Mouse (Mus musculus): ENCODE data around the gene Ttc21b. TPM values are rescaled to one million over a fixed set of nuclear protein-coding genes. Genes with fewer than 3 reads are reported as not detected.

The Ttc21b gene
- polyA plus RNA-seq (2015; fragmentation: Nextera tagmentation; extraction: Ambion mirVana) = 10.1 and 12.5 TPM in 2 replicates

DNA sequence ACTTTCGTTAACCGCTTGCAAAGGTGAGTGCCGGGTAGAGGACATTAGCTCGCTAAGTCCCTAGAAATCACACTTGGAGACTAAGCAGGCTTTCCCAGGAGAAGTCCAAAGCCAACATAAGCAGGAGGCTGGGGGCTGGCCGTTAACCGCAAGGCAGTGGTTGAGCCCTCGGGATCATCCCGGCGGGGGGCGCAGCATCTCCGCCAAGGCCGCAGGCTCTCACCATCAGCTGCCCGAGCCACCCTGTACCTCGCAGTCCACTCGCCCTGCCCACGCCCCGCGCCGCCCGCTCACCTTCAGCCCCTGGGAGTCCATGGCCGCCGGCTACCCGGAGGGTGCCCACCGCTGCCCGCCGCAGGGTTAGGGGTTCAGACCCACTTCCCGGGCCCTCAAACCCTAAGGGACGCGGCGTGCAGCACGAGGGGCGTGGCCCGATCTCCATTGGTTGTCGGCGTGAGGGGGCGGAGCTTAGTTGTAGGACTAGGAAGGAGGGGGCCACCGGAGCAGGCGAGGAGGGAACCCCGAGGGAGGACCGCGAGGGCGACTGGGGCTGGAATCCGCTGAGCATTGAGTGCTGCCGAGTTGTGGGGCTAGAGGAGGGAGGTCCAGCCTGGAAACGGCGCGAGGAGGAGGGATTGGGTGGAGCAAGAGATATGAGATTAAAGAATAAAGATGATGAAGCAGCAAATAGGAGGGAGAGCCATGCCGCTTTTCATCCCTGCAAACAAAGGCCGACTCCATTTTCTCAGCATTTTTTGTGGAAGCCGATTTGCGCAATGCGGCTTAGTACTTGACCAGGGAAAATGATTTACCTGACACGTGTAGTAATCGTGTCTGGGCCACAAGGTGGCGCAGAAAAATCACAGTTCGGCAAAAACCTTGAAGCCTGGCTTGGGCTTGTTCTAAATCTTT is at the start of gene Ttc21b:
Ttc21b (minus strand) TSS at position 398 of the 912 bp plus-strand sequence.
- Histone ChIP-seq H3K27me3 (no peaks in the 10 kb centered on the region), H3K4me1 (peaks cover 9% of the 10 kb centered on the region), H3K27ac (peak within 1 kb of the TSS; percentile 80), H3K9ac (peak within 1 kb of the TSS; percentile 68), H3K4me2 (peak within 1 kb of the TSS; percentile 69), H3K36me3 (peaks cover 5% of the 10 kb centered on the region; the same call in 1 of the 2 replicates), H3K9me3 (no peaks in the 10 kb centered on the region), H3K4me3 (peak within 1 kb of the TSS; percentile 92)
- ATAC-seq (ENCODE audit: insufficient number of reproducible peaks, low FRiP score, low TSS enrichment, low read depth) = peak; percentile 95
- under 1% methylated on average over 56 of the region's 56 CpGs for WGBS

DNA sequence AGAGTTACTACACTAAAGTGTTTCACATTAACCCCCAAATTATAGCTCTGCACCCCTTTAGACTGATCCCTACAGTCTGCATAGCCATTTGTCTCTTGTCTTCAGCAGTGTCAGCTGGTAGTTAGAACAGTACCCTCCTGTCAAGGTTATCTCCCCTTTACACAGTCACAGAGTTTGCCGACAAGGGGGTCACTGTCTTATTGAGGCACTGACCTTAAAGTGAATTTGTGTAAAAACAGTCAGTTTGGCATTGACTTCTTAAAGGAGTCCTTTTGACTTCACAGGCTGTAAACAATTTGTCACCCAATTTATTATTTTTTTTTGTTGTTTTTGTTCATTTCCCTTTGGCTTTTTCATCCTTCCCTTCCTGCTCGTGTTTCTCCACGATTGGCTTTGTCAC is 16.1 kb upstream of the Ttc21b start:
- Histone ChIP-seq H3K4me3 (no peak overlapping the region), H3K9ac (no peak overlapping the region), H3K9me3 (no peaks in the 10 kb centered on the region), H3K27me3 (no peaks in the 10 kb centered on the region), H3K4me2 (no peak overlapping the region), H3K4me1 (no peaks in the 10 kb centered on the region), H3K27ac (no peak overlapping the region), H3K36me3 (no peaks in the 10 kb centered on the region)
- WGBS = 80% methylated on average over 3 of the region's 3 CpGs
- ATAC-seq (ENCODE audit: insufficient number of reproducible peaks, low FRiP score, low TSS enrichment, low read depth) = no peak

DNA sequence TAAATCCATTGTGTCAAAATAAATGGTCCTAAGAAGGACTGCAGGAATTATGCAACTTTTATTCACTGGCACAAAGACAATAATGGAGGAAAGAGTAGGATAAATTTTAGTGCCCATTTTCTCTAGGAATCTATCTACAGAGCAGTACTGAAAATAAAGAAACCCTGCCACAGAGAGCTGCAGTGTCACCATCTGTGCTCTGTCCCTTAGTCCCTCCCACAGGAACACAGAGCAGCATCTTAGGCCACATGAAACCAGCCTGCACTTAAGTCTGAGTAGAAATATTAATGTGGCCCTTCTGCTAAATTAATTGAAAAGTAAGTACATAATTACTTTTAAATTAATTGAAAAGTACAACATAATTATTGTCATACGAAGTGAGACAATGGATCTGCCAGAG is 12.4 kb downstream of the Ttc21b start:
- peaks cover 23% of the 10 kb centered on the region for H3K36me3 ChIP-seq
- no peak overlapping the region for H3K4me2 ChIP-seq
- H3K27ac ChIP-seq = no peak overlapping the region
- no peaks in the 10 kb centered on the region for H3K4me1 ChIP-seq
- 75% methylated on average over 1 of the region's 1 CpGs for WGBS
- H3K9ac ChIP-seq = no peak overlapping the region
- H3K27me3 ChIP-seq = no peaks in the 10 kb centered on the region
- no peaks in the 10 kb centered on the region for H3K9me3 ChIP-seq
- H3K4me3 ChIP-seq = no peak overlapping the region
- no peak for ATAC-seq (ENCODE audit: insufficient number of reproducible peaks, low FRiP score, low TSS enrichment, low read depth)

DNA sequence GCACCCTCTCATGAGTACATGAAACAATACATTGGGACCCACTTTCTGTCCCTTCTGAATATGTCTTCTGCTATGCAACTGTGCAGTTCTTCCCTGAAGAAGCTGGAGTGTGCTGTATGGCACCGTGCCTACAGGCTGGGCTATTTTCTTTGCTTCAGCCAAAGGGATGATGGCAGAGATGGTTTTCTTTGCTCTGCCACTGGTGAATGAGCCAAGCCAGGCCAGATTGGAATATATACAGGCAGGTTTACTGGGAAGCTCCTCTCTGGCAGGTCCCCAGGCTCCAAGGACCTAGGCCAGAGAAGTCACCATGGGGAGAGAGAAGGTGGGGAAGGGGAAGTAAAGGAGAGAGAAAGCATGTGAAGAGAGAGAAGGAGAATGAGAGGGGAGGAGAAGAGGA is 16.1 kb downstream of the Ttc21b start:
- WGBS = 84% methylated on average over 1 of the region's 1 CpGs
- no peak overlapping the region for H3K4me2 ChIP-seq
- ATAC-seq (ENCODE audit: insufficient number of reproducible peaks, low FRiP score, low TSS enrichment, low read depth) = no peak
- H3K36me3 ChIP-seq = peaks cover 21% of the 10 kb centered on the region
- H3K4me3 ChIP-seq = no peak overlapping the region
- H3K9me3 ChIP-seq = no peaks in the 10 kb centered on the region
- no peak overlapping the region for H3K27ac ChIP-seq
- H3K27me3 ChIP-seq = no peaks in the 10 kb centered on the region
- no peak overlapping the region for H3K9ac ChIP-seq
- H3K4me1 ChIP-seq = no peaks in the 10 kb centered on the region

DNA sequence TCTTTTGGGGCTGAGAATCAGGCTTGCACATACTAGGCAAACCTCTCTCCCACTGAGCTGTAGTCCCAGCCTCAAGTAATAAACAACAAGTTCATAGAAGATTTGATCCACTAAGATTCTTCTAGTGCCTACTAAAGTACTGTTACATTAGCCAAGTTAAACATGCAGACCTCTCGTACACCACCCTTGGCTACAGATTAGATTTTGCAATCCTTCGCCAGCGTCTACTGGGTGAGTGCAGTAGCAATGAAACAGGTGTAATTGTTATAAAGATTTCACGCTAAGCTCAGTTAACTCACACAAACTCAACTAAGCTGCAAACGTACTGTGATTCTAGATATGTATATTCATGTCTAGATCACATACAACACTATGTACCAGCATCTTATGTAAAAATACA is 17.5 kb downstream of the Ttc21b start:
- Histone ChIP-seq H3K36me3 (peaks cover 21% of the 10 kb centered on the region), H3K27me3 (no peaks in the 10 kb centered on the region), H3K4me2 (no peak overlapping the region), H3K4me3 (no peak overlapping the region), H3K9ac (no peak overlapping the region), H3K9me3 (no peaks in the 10 kb centered on the region), H3K27ac (no peak overlapping the region), H3K4me1 (no peaks in the 10 kb centered on the region)
- 85% methylated on average over 5 of the region's 5 CpGs for WGBS
- no peak for ATAC-seq (ENCODE audit: insufficient number of reproducible peaks, low FRiP score, low TSS enrichment, low read depth)

DNA sequence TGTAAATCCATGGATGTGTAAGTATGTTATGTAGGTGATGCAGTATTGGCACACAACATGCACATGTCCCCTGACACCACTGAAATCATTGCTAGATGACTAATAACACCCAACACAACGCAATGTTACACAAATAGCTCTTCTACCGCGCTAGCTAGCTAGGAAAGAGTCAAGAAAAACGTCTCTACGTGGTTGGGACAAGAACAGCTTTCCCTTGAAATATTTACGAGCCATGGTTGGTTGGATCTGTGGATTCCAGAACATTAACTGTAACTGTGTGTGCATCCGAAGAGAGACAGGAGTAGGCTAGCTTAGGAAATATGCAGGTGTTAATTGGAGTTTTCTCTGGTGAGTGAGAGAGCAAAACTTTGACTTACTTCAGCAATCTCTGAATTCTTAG is 35.5 kb downstream of the Ttc21b start:
- Histone ChIP-seq H3K4me3 (no peak overlapping the region), H3K4me1 (no peaks in the 10 kb centered on the region), H3K27ac (no peak overlapping the region), H3K9me3 (no peaks in the 10 kb centered on the region), H3K36me3 (peaks cover 23% of the 10 kb centered on the region), H3K27me3 (no peaks in the 10 kb centered on the region), H3K9ac (no peak overlapping the region), H3K4me2 (no peak overlapping the region)
- no peak for ATAC-seq (ENCODE audit: insufficient number of reproducible peaks, low FRiP score, low TSS enrichment, low read depth)
- 74% methylated on average over 7 of the region's 7 CpGs for WGBS

DNA sequence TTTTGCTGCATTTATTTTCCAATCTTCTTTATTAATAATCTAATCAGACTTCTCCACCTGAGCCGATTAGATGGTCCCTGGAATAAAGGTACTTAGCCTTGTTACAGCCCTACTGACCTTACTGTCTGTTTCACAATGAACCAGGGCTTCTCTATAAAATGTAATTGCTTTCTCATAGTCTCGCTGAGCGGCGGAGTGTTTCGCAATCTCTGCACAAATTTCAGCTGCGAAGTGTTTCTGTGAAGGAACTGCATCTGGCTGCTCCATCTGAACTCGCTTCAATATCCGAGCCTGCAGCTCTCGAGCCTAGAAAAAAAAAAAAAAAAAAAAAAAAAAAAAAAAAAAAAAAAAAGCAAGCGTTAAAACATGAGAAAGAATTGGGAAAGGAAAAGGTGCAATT is 46.5 kb downstream of the Ttc21b start:
- H3K9ac ChIP-seq = no peak overlapping the region
- WGBS = 67% methylated on average over 10 of the region's 10 CpGs
- no peaks in the 10 kb centered on the region for H3K4me1 ChIP-seq
- no peak overlapping the region for H3K4me3 ChIP-seq
- peaks cover 30% of the 10 kb centered on the region for H3K36me3 ChIP-seq
- no peak overlapping the region for H3K27ac ChIP-seq
- ATAC-seq (ENCODE audit: insufficient number of reproducible peaks, low FRiP score, low TSS enrichment, low read depth) = no peak
- no peak overlapping the region for H3K4me2 ChIP-seq
- no peaks in the 10 kb centered on the region for H3K9me3 ChIP-seq
- no peaks in the 10 kb centered on the region for H3K27me3 ChIP-seq

DNA sequence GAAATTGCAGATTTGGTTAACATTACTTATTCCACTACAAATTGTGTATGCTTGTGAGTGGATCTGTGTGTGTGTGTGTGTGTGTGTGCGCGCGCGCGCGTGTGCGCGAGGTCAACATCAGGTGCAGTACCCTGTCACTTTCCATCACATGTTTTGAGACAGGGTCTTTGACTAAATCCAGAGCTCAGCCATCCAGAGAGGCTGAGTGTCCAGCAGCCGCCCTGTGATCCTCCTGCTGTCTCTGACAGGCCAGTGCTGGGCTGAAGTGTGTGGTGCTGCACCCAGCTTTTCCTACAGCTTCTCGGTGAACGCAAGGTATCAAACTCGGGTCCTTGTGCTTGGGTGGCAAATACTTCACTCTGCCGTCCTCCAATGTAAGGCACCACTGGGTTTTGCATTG is 47.1 kb downstream of the Ttc21b start:
- Histone ChIP-seq H3K36me3 (peaks cover 33% of the 10 kb centered on the region), H3K9ac (no peak overlapping the region)

DNA sequence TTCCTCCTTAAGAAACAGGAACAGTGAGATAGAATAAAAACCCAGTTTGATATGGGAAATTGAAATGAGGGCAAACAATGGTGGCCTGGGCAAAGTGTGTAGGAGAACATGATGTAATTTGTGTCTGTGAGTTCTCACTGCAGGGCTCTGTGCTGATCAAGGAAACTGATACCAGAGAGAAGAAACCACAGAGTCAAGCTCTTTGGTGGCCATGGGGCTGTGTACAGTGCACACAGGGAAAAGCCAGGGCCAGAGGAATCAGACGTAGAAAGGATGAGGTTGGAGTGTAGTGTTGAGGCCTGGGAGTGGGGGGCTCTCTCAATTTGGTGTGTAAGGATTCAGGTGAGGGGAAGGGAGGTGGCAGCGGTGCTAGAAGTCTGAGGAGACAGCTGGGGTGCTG is 49.6 kb downstream of the Ttc21b start:
- H3K4me3 ChIP-seq = no peak overlapping the region
- H3K9me3 ChIP-seq = no peaks in the 10 kb centered on the region
- 87% methylated on average over 2 of the region's 2 CpGs for WGBS
- no peaks in the 10 kb centered on the region for H3K4me1 ChIP-seq
- ATAC-seq (ENCODE audit: insufficient number of reproducible peaks, low FRiP score, low TSS enrichment, low read depth) = no peak
- H3K4me2 ChIP-seq = no peak overlapping the region
- H3K36me3 ChIP-seq = peaks cover 36% of the 10 kb centered on the region
- H3K27ac ChIP-seq = no peak overlapping the region
- no peaks in the 10 kb centered on the region for H3K27me3 ChIP-seq
- H3K9ac ChIP-seq = no peak overlapping the region

More for the DNA sequence above, 47.1 kb downstream of the Ttc21b start:
- H3K27me3 ChIP-seq = no peaks in the 10 kb centered on the region
- H3K27ac ChIP-seq = no peak overlapping the region
- 95% methylated on average over 13 of the region's 13 CpGs for WGBS
- no peaks in the 10 kb centered on the region for H3K4me1 ChIP-seq
- ATAC-seq (ENCODE audit: insufficient number of reproducible peaks, low FRiP score, low TSS enrichment, low read depth) = no peak
- H3K9me3 ChIP-seq = no peaks in the 10 kb centered on the region
- H3K4me2 ChIP-seq = no peak overlapping the region
- H3K4me3 ChIP-seq = no peak overlapping the region

DNA sequence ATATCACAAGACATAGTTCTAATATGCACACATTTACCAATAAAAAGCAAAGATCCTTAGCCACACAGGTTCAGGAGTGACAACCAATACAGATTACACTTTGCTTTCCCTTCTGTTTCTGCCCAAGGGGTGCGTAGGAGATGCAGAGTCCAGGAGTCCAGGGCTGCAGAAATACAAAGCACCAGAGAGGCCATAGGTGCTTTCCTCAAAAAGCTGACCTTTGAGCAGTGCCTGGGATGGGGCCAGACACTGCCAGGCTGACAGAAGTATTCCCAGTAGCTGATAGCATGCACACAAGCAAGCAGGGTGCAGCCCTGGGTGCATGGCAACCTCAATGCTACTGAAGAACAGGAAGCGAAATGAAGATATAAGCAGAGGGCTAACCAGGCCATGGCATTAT is 52.2 kb downstream of the Ttc21b start:
- no peaks in the 10 kb centered on the region for H3K4me1 ChIP-seq
- H3K27me3 ChIP-seq = no peaks in the 10 kb centered on the region
- H3K4me2 ChIP-seq = no peak overlapping the region
- no peak for ATAC-seq (ENCODE audit: insufficient number of reproducible peaks, low FRiP score, low TSS enrichment, low read depth)
- WGBS = 84% methylated on average over 2 of the region's 2 CpGs
- H3K36me3 ChIP-seq = peaks cover 39% of the 10 kb centered on the region
- H3K9ac ChIP-seq = no peak overlapping the region
- no peaks in the 10 kb centered on the region for H3K9me3 ChIP-seq
- no peak overlapping the region for H3K4me3 ChIP-seq
- H3K27ac ChIP-seq = no peak overlapping the region

DNA sequence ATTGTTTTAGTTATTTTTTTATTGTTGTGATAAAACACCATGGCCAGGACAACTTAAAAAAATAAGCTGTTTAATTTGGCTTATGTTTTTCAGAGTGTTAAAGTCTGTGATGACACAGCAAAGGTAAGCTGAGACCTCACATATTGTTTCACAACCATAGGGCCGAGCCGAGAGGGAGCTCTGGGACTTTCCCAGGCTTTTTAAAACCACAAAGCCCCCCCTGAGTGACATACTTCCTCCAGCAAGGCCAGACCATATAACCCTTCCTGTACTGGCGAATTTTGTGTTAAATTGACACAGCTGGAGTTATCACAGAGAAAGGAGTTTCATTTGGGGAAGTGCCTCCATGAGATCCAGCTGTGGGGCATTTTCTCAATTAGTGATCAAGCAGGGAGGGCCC is 56.2 kb downstream of the Ttc21b start:
- no peaks in the 10 kb centered on the region for H3K9me3 ChIP-seq
- H3K36me3 ChIP-seq = peaks cover 28% of the 10 kb centered on the region; the same call in 1 of the 2 replicates
- no peak overlapping the region for H3K27ac ChIP-seq
- WGBS = 20% methylated on average over 3 of the region's 3 CpGs
- ATAC-seq (ENCODE audit: insufficient number of reproducible peaks, low FRiP score, low TSS enrichment, low read depth) = no peak
- no peaks in the 10 kb centered on the region for H3K27me3 ChIP-seq
- H3K4me1 ChIP-seq = no peaks in the 10 kb centered on the region
- no peak overlapping the region for H3K4me3 ChIP-seq
- H3K9ac ChIP-seq = no peak overlapping the region
- H3K4me2 ChIP-seq = no peak overlapping the region

DNA sequence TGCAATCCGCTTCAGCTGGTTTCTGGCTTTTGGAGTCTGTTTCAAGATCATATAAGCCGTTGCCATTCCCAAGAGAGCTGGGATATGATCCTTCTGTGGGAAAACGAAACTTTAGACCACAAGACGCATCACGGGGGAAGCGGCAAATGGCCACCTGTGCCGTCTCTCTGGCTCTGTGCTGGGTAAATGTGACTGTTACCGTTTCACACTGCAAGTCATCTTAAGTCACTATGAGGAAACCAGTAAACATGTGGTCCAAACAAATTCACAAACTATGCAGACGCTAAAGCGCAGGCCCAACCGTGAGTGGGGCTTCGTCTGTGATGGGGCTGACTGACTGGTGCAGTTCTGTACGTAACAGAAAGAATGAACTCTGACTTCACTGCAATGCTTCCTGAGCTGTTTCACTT is 64.7 kb downstream of the Ttc21b start:
- no peak overlapping the region for H3K4me3 ChIP-seq
- no peaks in the 10 kb centered on the region for H3K9me3 ChIP-seq
- no peaks in the 10 kb centered on the region for H3K27me3 ChIP-seq
- no peak for ATAC-seq (ENCODE audit: insufficient number of reproducible peaks, low FRiP score, low TSS enrichment, low read depth)
- 62% methylated on average over 13 of the region's 13 CpGs for WGBS
- 0 out of 2 replicates have a peak, but pooled peaks cover 11% of the 10 kb centered on the region for H3K36me3 ChIP-seq
- H3K27ac ChIP-seq = no peak overlapping the region
- no peaks in the 10 kb centered on the region for H3K4me1 ChIP-seq
- H3K4me2 ChIP-seq = no peak overlapping the region
- H3K9ac ChIP-seq = no peak overlapping the region
